Mouse (Mus musculus) effector memory CD4-positive, alpha-beta T cell, adult 5 months (primary cell): ENCODE measurements around the gene Tent5d. TPM values are rescaled to one million over a fixed set of nuclear protein-coding genes. Genes with fewer than 3 reads are reported as not detected.

Source experiments
- polyA plus RNA-seq: library from polyadenylated mRNA; unstranded; fragments of 100-300 nt; shearing (Covaris generic); gene quantifications from one replicate; pipeline ENCODE4 v1.2.1, GENCODE M21; 2017

Tent5d gene
- polyA plus RNA-seq: not detected

GRCm38 (mm10) chrX:107792290-107792689, at the start of gene Tent5d:
TSS of gene Tent5d (plus strand) at chrX:107792590.

GRCm38 (mm10) chrX:107816218-107816554, 23.8 kb downstream of the Tent5d start, which contains the start of gene 2610002M06Rik:
TSS of gene 2610002M06Rik (minus strand) at chrX:107816334.

Other genes with a start within 250 kb of the Tent5d start
- not detected for gene Tbx22, start 124.6 kb upstream of the Tent5d start, polyA plus RNA-seq
- 14.0 TPM for gene 2610002M06Rik, start 23.7 kb downstream of the Tent5d start, polyA plus RNA-seq
- gene Gm732, start 155.9 kb downstream of the Tent5d start, polyA plus RNA-seq: not detected